Mouse (Mus musculus) right cerebral cortex, postnatal 14 days (tissue): ENCODE measurements around the gene Uqcr10.

ENCODE experiments used
- DNase-seq: peaks from one replicate; pipeline ENCODE4 v3.0.0; 2022

Uqcr10 gene

GRCm38 (mm10) chr11:4671736-4672135 lies 32.4 kb downstream of the Uqcr10 start:
- no peak for DNase-seq

- no peak for DNase-seq
Measured at GRCm38 (mm10) chr11:4662496-4662878, 41.7 kb downstream of the Uqcr10 start.

GRCm38 (mm10) chr11:4661871-4662495 lies 42.2 kb downstream of the Uqcr10 start:
- no peak for DNase-seq

GRCm38 (mm10) chr11:4661324-4661723 lies 42.8 kb downstream of the Uqcr10 start:
- no peak for DNase-seq

- no peak for DNase-seq
Measured at GRCm38 (mm10) chr11:4660309-4661025, 43.7 kb downstream of the Uqcr10 start.

GRCm38 (mm10) chr11:4659818-4660217 lies 44.3 kb downstream of the Uqcr10 start:
- DNase-seq: no peak
